Mouse (Mus musculus) kidney, postnatal 36 days (tissue): Measurements from ENCODE around the gene Cdc25b.

Experiments
- DNase-seq, 2 experiments: peaks; one replicate each; pipeline ENCODE4 v3.0.0; 2021 to 2022; ENCODE audit warnings: mixed read lengths in 2 of 2

Cdc25b gene

GRCm38 (mm10) chr2:131232558-131232957 lies 45.8 kb downstream of the Cdc25b start:
- no peak for DNase-seq

DNA sequence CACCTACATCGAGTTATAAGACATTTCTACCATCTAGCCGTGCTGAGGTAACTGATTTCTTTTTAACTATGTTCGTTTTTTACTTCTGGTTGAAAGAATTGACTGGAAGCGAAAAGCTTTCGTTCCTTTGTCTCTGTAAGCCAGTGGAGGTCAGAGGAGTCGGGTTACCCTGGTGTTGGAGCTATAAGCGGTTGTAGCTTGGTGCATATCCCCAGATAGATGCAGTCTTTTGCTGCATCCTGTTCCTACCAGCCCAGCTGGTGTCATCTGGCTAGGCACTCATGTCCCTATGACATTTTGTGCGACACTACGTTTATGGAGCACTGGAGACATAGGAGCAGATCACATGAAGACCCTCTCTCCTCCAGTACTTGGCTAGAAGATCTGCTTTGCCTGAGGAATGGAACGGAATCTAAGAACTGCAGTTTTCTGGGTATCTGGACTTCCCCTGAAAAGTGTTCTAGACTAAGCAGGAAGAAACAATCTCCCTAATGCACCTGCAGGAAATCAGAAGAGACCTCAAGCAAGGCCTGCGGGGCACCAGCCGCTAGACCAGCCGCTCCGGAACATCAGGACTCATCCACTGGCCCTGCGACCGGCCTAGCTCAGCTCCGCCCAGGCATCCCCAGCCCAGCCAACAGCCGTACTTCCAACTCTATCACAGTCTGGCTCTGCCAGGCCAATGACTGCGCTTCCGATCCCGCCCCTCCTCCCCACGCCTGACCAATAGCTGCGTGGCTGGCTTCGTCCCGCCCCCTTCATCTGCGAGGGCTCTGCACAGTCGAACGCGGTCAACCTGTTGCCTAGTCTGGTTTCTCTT lies 46.8 kb downstream of the Cdc25b start, which contains the start of gene Mavs:
Gene Mavs (plus strand): TSS at position 757 of the 820 bp plus-strand sequence.
- DNase-seq = peak; percentile 98

DNA sequence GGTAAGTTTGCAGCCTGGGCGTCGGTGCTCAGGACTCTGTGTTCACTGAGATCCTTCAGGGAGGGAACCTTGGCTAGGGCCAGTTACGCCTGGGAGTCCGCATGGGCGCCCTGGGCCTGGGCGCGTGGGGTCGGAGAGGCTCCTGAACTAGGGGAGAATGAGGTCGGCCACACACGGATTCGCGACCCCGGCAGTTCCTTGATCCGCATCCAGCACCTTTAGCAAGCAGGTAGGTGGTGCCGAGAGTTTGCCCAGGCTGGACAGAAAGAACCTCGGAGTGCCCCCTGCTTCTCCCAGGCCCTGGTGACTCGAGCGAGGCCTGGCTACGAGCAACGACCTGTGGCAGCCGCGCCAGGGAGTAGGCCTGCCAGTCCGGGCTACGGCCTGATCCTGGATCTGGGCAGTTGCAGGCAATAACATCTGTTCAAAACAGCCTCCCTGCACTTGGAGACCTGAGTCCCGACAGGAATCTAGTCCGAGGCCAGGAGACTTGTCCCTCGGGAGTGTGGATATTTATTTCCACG lies 47.4 kb downstream of the Cdc25b start:
- DNase-seq = peak; percentile 35 to 61

DNA sequence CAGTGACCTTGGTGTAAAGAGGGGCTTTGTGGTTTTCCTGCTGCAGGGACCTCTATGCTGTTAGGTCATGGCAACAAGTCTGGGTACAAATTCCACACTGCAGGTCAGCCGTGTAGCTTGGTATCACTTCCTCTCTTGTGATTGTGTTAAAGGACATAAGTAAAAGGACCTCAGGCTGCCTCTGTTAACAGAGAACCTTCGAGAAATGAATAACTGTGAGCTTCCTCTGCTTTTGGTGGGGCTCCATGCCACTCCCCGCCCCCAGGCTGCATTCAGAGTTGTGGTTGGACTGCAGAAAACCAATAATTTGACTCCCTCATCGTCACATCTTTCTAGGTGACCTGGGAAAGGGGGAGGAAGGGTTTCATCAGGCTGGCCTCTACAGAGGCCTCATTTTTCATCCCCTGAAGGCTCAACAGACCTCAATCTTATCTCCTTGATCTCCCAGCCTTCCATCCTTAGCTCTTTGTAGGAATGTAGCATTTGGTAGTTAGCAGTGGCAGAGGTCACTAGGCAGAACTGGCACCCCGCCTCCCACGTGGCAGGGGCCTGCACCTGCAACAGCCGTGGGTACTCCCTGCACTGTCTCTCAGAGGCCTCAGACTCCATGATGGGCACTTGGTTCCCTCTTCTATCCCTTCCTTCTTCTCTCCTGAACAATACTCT lies 48.4 kb downstream of the Cdc25b start:
- DNase-seq = peak; percentile 51 to 72

DNA sequence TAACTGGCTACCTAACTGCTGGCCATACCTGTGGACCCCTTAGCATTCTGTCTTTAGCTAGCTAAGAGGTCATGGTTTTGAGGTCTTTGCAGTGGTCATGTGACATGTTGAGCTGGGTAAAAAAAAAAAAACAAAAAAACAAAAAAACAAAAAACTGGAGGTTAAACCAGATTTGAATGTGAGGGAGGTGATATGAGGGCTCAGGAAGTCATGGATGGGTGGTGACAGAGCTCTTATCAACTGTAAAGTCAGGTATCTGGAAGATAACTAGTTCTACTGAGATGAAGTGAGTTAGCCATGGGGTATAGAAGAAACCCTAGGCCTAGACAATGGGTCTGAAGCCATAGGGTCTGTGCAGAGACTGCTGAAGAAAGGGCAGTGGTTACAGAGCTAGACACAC lies 55.4 kb downstream of the Cdc25b start:
- no peak for DNase-seq

DNA sequence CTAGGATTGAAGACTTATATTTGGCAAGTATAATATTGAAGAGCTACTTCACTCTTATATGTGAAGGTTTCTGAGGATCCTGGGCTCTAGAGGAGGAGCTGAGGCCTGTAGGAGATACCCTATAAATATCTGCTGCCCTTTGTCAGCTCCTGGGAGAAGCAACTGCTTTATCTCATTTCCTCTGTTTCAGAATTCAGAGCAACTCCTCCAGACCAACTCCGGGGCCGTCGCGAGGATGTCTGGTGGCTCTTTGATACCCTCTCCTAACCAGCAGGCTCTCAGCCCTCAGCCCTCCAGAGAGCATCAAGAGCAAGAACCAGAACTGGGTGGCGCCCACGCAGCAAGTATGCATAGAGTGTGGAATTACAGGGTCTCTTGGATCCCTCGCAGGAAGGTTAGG lies 56.2 kb downstream of the Cdc25b start:
- DNase-seq = no peak
